Comparison of ENCODE assay signal across 11 mouse cellular contexts in the genomic region with DNA sequence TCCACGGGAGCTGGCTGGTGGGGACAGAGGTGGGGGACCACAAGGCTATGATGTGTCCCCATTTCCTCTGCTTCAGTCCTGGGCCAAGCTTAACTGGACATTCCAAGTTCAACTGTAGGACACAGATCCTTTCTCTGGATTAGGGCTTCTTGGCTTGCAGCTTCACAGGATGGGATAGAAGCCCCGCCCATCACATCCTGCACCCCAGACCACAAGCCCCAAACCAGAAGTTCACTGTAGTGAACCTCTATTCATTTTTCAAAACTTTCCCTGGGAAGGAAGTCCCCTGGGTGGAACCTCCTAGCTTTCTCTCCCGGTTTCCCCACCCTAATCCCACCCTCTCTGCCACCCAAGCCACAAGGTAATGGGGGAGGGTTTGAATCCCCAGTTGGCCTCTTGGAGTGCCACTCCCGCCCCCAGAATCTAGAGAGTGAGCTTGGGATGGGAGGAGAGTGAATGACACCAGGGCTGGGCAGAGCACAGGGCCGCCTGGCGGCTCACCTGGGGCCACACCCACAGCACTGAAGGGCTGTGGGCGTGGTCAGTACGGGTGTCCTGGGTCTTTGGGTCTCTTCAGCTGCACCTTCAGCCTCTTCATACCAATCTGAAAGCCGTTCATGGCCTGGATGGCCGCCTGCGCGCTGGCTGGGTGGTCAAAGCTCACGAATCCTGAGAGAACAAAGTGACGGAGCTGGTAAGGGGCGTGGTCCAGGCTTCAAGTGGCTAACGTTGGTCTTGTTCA. TPM values are rescaled to one million over a fixed set of nuclear protein-coding genes. Genes with fewer than 3 reads are reported as not detected.
DNase-seq lines count a peak whose midpoint lies in the region; ATAC-seq lines count a peak whose summit lies in the region.
"Had no signal": no experiment of that assay in that cellular context is flagged by ENCODE, and none has a peak within 500 bp of the region (broad histone marks: within the 10 kb centered on the region; RNA-seq: fewer than 3 reads in every experiment).

No protein-coding gene starts in this region.

- H3K36me3 ChIP-seq in kidney, embryonic 16.5 days (ENCODE audit: insufficient read depth, low read length) = no peaks in the 10 kb centered on the region
- H3K36me3 ChIP-seq in liver, embryonic 13.5 days = no peaks in the 10 kb centered on the region
- H3K36me3 ChIP-seq in hindbrain, embryonic 13.5 days = peaks cover 45% of the 10 kb centered on the region
- H3K36me3 ChIP-seq: embryonic facial prominence, embryonic 12.5 days had no signal

- peak overlapping the region; percentile 7; the same call in 1 of the 2 replicates for H3K4me2 ChIP-seq in kidney, embryonic 16.5 days (replicated peaks; ENCODE audit: low read depth, low read length)
- H3K4me2 ChIP-seq in liver, embryonic 13.5 days = 0 out of 2 replicates have a peak overlapping the region, but pooled peaks have one; percentile 8
- no peak overlapping the region for H3K4me2 ChIP-seq in hindbrain, embryonic 13.5 days
- H3K4me2 ChIP-seq: embryonic facial prominence, embryonic 12.5 days had no signal

- 0 out of 2 replicates have a peak overlapping the region, but pooled peaks have one; percentile 18 for H3K4me3 ChIP-seq in kidney, embryonic 16.5 days (ENCODE audit: low read length)
- no peak overlapping the region for H3K4me3 ChIP-seq in liver, embryonic 13.5 days (replicated peaks)
- H3K4me3 ChIP-seq in hindbrain, embryonic 13.5 days = no peak overlapping the region
- H3K4me3 ChIP-seq: embryonic facial prominence, embryonic 12.5 days had no signal

- ATAC-seq in kidney, embryonic 16.5 days (ENCODE audit: low FRiP score, low TSS enrichment) = no peak
- no peak for ATAC-seq in liver, embryonic 13.5 days (ENCODE audit: low read depth)
- no peak for ATAC-seq in hindbrain, embryonic 13.5 days (ENCODE audit: low FRiP score)

- WGBS in kidney, embryonic 16.5 days = 6% methylated on average over 16 of the region's 16 CpGs
- 3% methylated on average over 16 of the region's 16 CpGs for WGBS in liver, embryonic 13.5 days (ENCODE audit: insufficient replicate concordance)
- 8% methylated on average over 16 of the region's 16 CpGs for WGBS in hindbrain, embryonic 13.5 days

- H3K27ac ChIP-seq in kidney, embryonic 16.5 days (ENCODE audit: low read length) = no peak overlapping the region
- no peak overlapping the region for H3K27ac ChIP-seq in liver, embryonic 13.5 days
- H3K27ac ChIP-seq in hindbrain, embryonic 13.5 days = no peak overlapping the region
- H3K27ac ChIP-seq: embryonic facial prominence, embryonic 12.5 days; liver, embryonic 14.5 days had no signal

- H3K27me3 ChIP-seq in kidney, embryonic 16.5 days (ENCODE audit: insufficient read depth, low read length) = peaks cover 84% of the 10 kb centered on the region
- peaks cover 100% of the 10 kb centered on the region for H3K27me3 ChIP-seq in liver, embryonic 13.5 days
- peaks cover 95% of the 10 kb centered on the region for H3K27me3 ChIP-seq in hindbrain, embryonic 13.5 days

- no peaks in the 10 kb centered on the region for H3K9me3 ChIP-seq in kidney, embryonic 16.5 days (ENCODE audit: low read length)
- H3K9me3 ChIP-seq in liver, embryonic 13.5 days (replicated peaks) = no peaks in the 10 kb centered on the region
- H3K9me3 ChIP-seq in hindbrain, embryonic 13.5 days = no peaks in the 10 kb centered on the region
- H3K9me3 ChIP-seq: embryonic facial prominence, embryonic 12.5 days had no signal

- H3K4me1 ChIP-seq in kidney, embryonic 16.5 days (ENCODE audit: insufficient read depth, low read length) = peaks cover 13% of the 10 kb centered on the region
- peaks cover 38% of the 10 kb centered on the region for H3K4me1 ChIP-seq in liver, embryonic 13.5 days (replicated peaks)
- H3K4me1 ChIP-seq in hindbrain, embryonic 13.5 days (replicated peaks) = peaks cover 18% of the 10 kb centered on the region

- no peak overlapping the region for H3K9ac ChIP-seq in kidney, embryonic 16.5 days (replicated peaks; ENCODE audit: low read length)
- H3K9ac ChIP-seq in liver, embryonic 13.5 days = no peak overlapping the region
- no peak overlapping the region for H3K9ac ChIP-seq in hindbrain, embryonic 13.5 days
- H3K9ac ChIP-seq: embryonic facial prominence, embryonic 12.5 days; liver, embryonic 14.5 days had no signal

- no peak for DNase-seq in kidney, adult 8-10 months
- DNase-seq in A20 (ENCODE audit: low read depth, low spot score) (peak; percentile 50), R1 (ENCODE audit: low read depth, low spot score) (peak; percentile 50)
- no peak for DNase-seq in liver, embryonic 13.5 days
- DNase-seq in thymus, postnatal 14 days = no peak
- DNase-seq in thymus, postnatal 10 days (ENCODE audit: low spot score in 2 of 2) = no peak
- DNase-seq: kidney, adult 9 months had no signal

RNA-seq across cellular contexts. Expression of gene Nfic, which starts 6.4 kb away (rescaled TPM):
- polyA plus RNA-seq in kidney, embryonic 16.5 days (2015; fragmentation: Nextera tagmentation; extraction: Ambion mirVana) = 87.8 and 92.0 TPM in 2 replicates
- polyA plus RNA-seq in liver, embryonic 13.5 days (2015; fragmentation: Nextera tagmentation; extraction: Ambion mirVana) = 9.8 and 9.9 TPM in 2 replicates
- polyA plus RNA-seq in hindbrain, embryonic 13.5 days (2015; fragmentation: Nextera tagmentation; extraction: Ambion mirVana) = 21.3 and 22.4 TPM in 2 replicates

RNA-seq across cellular contexts. Expression of gene Celf5, which starts 20.7 kb away (rescaled TPM):
- polyA plus RNA-seq in kidney, embryonic 16.5 days (2015; fragmentation: Nextera tagmentation; extraction: Ambion mirVana) = 0.29 and 0.67 TPM in 2 replicates
- polyA plus RNA-seq in liver, embryonic 13.5 days (2015; fragmentation: Nextera tagmentation; extraction: Ambion mirVana) = 0.13 and 0.15 TPM in 2 replicates
- polyA plus RNA-seq in hindbrain, embryonic 13.5 days (2015; fragmentation: Nextera tagmentation; extraction: Ambion mirVana) = 61.3 and 69.0 TPM in 2 replicates

RNA-seq across cellular contexts. Expression of gene Ncln, which starts 34.3 kb away (rescaled TPM):
- 107 and 112 TPM in 2 replicates for polyA plus RNA-seq in kidney, embryonic 16.5 days (2015; fragmentation: Nextera tagmentation; extraction: Ambion mirVana)
- 41.5 TPM in 2 replicates for polyA plus RNA-seq in liver, embryonic 13.5 days (2015; fragmentation: Nextera tagmentation; extraction: Ambion mirVana)
- polyA plus RNA-seq in hindbrain, embryonic 13.5 days (2015; fragmentation: Nextera tagmentation; extraction: Ambion mirVana) = 56.0 and 62.1 TPM in 2 replicates

RNA-seq across cellular contexts. Expression of gene S1pr4, which starts 38.1 kb away (rescaled TPM):
- polyA plus RNA-seq in kidney, embryonic 16.5 days (2015; fragmentation: Nextera tagmentation; extraction: Ambion mirVana) = 1.5 and 1.7 TPM in 2 replicates
- 2.3 and 2.4 TPM in 2 replicates for polyA plus RNA-seq in liver, embryonic 13.5 days (2015; fragmentation: Nextera tagmentation; extraction: Ambion mirVana)
- polyA plus RNA-seq in hindbrain, embryonic 13.5 days (2015; fragmentation: Nextera tagmentation; extraction: Ambion mirVana) = 0.93 and 0.95 TPM in 2 replicates

Comparison
In these comparisons a context has a peak if more than half of its experiments do, and no peak if none do; other contexts are left out.
1. DNase-seq: peak in A20 (single experiment) and R1 (single experiment); none in kidney, adult 8-10 months (0 of 2), liver, embryonic 13.5 days (single experiment), thymus, postnatal 14 days (single experiment) and thymus, postnatal 10 days (0 of 2).
2. RNA of gene Celf5, which starts 20.7 kb away (polyA plus RNA-seq): 61.3 to 69.0 TPM in hindbrain, embryonic 13.5 days; 0.29 to 0.67 TPM in kidney, embryonic 16.5 days and 0.13 to 0.15 TPM in liver, embryonic 13.5 days; every median in the first group is over 10 times any median in the second.